Mouse (Mus musculus) T-helper 17 cell (primary cell): ENCODE results near the gene Adcy9.
"Not testable (repeated sequence)": the region's sequence is repeated elsewhere in the genome, so short reads cannot be mapped to it uniquely, and the experiment has no call there.

Experiments used
- in situ Hi-C, 2 experiments: fragments of 300-600 bp; cut with MboI, MseI; formaldehyde crosslinking; loops; 1 replicate in 1 of 2; 2 replicates in 1 of 2; pipeline ENCODE4 v1.15.1; 2025; ENCODE audit warnings: high pct_unique_total_duplicates in 2 of 2

Adcy9 gene

GRCm38 (mm10) chr16:4279601-4280000, 140.7 kb downstream of the Adcy9 start:
- in situ Hi-C loops: no loop called here

- in situ Hi-C loops: no loop called here
These were observed 143.7 kb downstream of the Adcy9 start for GRCm38 (mm10) chr16:4276621-4277020.

- in situ Hi-C loops: no loop called here
These were observed 144.1 kb downstream of the Adcy9 start for GRCm38 (mm10) chr16:4276151-4276550.

GRCm38 (mm10) chr16:4273702-4274476, 146.4 kb downstream of the Adcy9 start:
- in situ Hi-C loops: no loop called here

GRCm38 (mm10) chr16:4272254-4272653, 148.0 kb downstream of the Adcy9 start:
- in situ Hi-C loops: no loop called here

GRCm38 (mm10) chr16:4270911-4271310, 149.4 kb downstream of the Adcy9 start:
- in situ Hi-C loops: no loop called here

- in situ Hi-C loops: no loop called here
These were observed 152.2 kb downstream of the Adcy9 start for GRCm38 (mm10) chr16:4267857-4268666.

GRCm38 (mm10) chr16:4267453-4267852, 152.8 kb downstream of the Adcy9 start:
- in situ Hi-C loops: no loop called here

GRCm38 (mm10) chr16:4265351-4265750, 154.9 kb downstream of the Adcy9 start:
- in situ Hi-C loops: no loop called here

- in situ Hi-C loops: no loop called here
These were observed 156.8 kb downstream of the Adcy9 start for GRCm38 (mm10) chr16:4263486-4263885.

GRCm38 (mm10) chr16:4257546-4257945, 162.8 kb downstream of the Adcy9 start:
- in situ Hi-C loops: no loop called here

- in situ Hi-C loops: no loop called here
These were observed 171.5 kb downstream of the Adcy9 start for GRCm38 (mm10) chr16:4248791-4249190.

- in situ Hi-C loops: not testable (repeated sequence)
These were observed 175.1 kb downstream of the Adcy9 start for GRCm38 (mm10) chr16:4245241-4245640.
